Mouse (Mus musculus) G1E (cell line): Measurements from ENCODE around the gene Clec2d. TPM values are rescaled to one million over a fixed set of nuclear protein-coding genes. Genes with fewer than 3 reads are reported as not detected.

Experiments
- ATAC-seq: 2 replicates; pipeline ENCODE4 v1.8.0; 2016; ENCODE audit warnings: mild to moderate bottlenecking; ENCODE audit not compliant: insufficient number of reproducible peaks, poor library complexity, low FRiP score, severe bottlenecking; ENCODE audit errors: extremely low read depth
- DNase-seq: peaks from one replicate; pipeline ENCODE4 v3.0.0; 2012; ENCODE audit warnings: low spot score
- H3K27me3 ChIP-seq: 2 replicates; pipeline ENCODE4 v1.6.1; 2012; ENCODE audit warnings: mild to moderate bottlenecking, low read length, inconsistent platforms; ENCODE audit not compliant: insufficient read depth
- H3K36me3 ChIP-seq: replicated peaks from 2 replicates; pipeline ENCODE3; 2012; ENCODE audit warnings: mild to moderate bottlenecking, inconsistent platforms
- H3K4me1 ChIP-seq: 2 replicates; pipeline ENCODE4 v1.6.1; 2012; ENCODE audit warnings: low read depth, low read length, inconsistent platforms, mixed read lengths; ENCODE audit not compliant: insufficient read depth
- H3K4me3 ChIP-seq: 2 replicates; pipeline ENCODE4 v1.5.1; 2012; ENCODE audit warnings: low read depth, mild to moderate bottlenecking, inconsistent platforms, low read length, moderate library complexity, mixed read lengths
- H3K9me3 ChIP-seq: replicated peaks from 2 replicates; pipeline ENCODE4 v1.6.1; 2012; ENCODE audit warnings: inconsistent platforms
- CTCF ChIP-seq: IDR thresholded peaks from 2 replicates; pipeline ENCODE4 v1.5.1; 2012; ENCODE audit warnings: low read depth, low read length, inconsistent platforms, mixed read lengths
- GATA1 ChIP-seq: IDR thresholded peaks from 2 replicates; pipeline ENCODE4 v1.6.1; 2012; ENCODE audit warnings: borderline replicate concordance, low read length, inconsistent platforms, mixed read lengths
- GATA2 ChIP-seq: IDR thresholded peaks from 2 replicates; pipeline ENCODE4 v1.6.1; 2012; ENCODE audit warnings: low read depth, low read length, inconsistent platforms, borderline replicate concordance
- POLR2AphosphoS5 ChIP-seq: IDR thresholded peaks from 2 replicates; pipeline ENCODE4 v1.6.1; 2012; ENCODE audit warnings: low read depth, low read length, inconsistent platforms; ENCODE audit not compliant: insufficient replicate concordance
- TAL1 ChIP-seq: conservative IDR thresholded peaks from 2 replicates; pipeline ENCODE4 v1.6.1; 2012; ENCODE audit warnings: low read depth, low read length, inconsistent platforms, mixed read lengths
- polyA plus RNA-seq: library from polyadenylated mRNA; stranded (reverse); fragments of >175 nt; gene quantifications from 2 replicates; pipeline ENCODE4 v1.2.3, GENCODE M21; 2012
- total RNA-seq, 2 experiments: library from RNA; stranded (forward) in 1 of 2; stranded (reverse) in 1 of 2; fragments of 200-1000 nt in 1 of 2; fragments of >200 nt in 1 of 2; fragmentation: Nextera tagmentation in 1 of 2; gene quantifications; 2 replicates each; pipeline ENCODE4 v1.2.3; 2014 to 2017

Clec2d gene
- total RNA-seq (2014; fragmentation: Nextera tagmentation): not detected in 2 replicates
- 0.12 TPM in 1 of 2 replicates, not detected in the other for total RNA-seq (2017)
- not detected in 2 replicates for polyA plus RNA-seq

- no peak for TF ChIP-seq GATA2
- no peak for TF ChIP-seq CTCF
- TF ChIP-seq POLR2AphosphoS5: no peak
- no peak for TF ChIP-seq TAL1
- TF ChIP-seq GATA1: no peak
- H3K27me3 ChIP-seq: no peaks in the 10 kb centered on the region
Measured at GRCm38 (mm10) chr6:129180403-129181169, at the start of gene Clec2d. Clec2d (plus strand) TSS chr6:129180615.

DNA sequence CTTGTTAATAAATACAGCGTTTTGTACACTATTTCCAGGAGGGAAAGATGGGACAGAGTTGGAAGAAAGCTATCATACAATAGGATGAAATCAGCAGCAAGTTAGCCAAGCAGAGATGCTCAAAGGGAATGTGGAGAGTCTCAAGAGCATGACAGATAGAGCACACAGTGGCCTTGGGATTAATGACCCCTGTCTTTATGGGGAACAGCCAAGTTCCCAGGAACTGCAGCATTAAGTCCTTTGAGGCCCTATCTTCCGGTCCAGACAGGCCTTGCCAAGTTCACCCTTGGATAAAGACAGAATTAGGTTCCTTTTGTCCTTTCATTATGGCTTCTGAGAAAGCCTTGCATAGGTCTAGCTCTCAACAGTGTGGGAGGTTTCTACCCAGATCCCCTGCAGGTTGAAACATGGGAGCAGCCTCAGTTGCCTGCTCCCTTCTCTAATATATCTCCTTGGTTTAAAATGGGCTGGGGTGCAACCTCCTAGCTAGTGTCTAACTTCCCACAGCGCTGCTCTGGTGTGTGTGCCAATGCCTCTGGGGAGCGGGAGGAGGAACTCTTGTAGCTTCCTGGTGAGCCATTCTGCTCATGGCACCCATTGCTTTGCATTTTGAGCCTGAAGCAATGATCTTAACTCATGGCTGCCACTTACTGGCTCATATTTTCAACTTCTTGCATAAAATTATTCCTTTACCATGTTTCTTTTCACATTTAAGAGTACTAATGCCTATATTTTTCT, 47.6 kb upstream of the Clec2d start:
- no peak for DNase-seq
- H3K36me3 ChIP-seq: no peaks in the 10 kb centered on the region
- H3K9me3 ChIP-seq: peaks cover 8% of the 10 kb centered on the region
- TF ChIP-seq GATA2: no peak
- no peak for TF ChIP-seq CTCF
- H3K27me3 ChIP-seq: no peaks in the 10 kb centered on the region
- H3K4me1 ChIP-seq: no peaks in the 10 kb centered on the region
- H3K4me3 ChIP-seq: no peak overlapping the region
- no peak for ATAC-seq

More at GRCm38 (mm10) chr6:129180403-129181169, at the start of gene Clec2d:
- H3K9me3 ChIP-seq: peaks cover 3% of the 10 kb centered on the region; the same call in 1 of the 2 replicates
- ATAC-seq: peak; percentile 18; the same call in 1 of the 2 replicates
- no peak for DNase-seq
- H3K4me3 ChIP-seq: no peak within 1 kb of the TSS
- no peaks in the 10 kb centered on the region for H3K4me1 ChIP-seq
- H3K36me3 ChIP-seq: no peaks in the 10 kb centered on the region

DNA sequence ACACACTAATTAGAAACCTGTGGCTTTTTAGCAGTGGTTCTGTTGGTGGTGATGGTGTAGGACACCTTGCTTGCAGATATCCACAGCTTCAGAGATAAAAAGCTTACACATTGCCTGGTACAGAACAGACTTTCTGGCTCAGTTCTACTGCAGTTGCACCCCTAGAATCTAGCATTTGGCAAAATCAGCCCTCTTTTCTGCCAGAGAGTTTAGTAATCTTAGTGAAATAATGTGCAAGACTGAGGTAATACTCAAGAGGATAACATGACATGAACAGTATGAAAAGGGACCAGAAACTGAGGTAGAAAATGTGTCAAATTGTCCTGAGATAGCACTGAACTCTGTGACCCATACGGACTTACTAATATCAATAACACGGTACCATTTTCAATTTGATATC, 33.6 kb upstream of the Clec2d start:
- Histone ChIP-seq H3K4me3 (no peak overlapping the region), H3K27me3 (no peaks in the 10 kb centered on the region), H3K4me1 (no peaks in the 10 kb centered on the region), H3K9me3 (peaks cover 8% of the 10 kb centered on the region; the same call in 1 of the 2 replicates), H3K36me3 (no peaks in the 10 kb centered on the region)
- no peak for ATAC-seq
- no peak for DNase-seq
- no peak for TF ChIP-seq GATA2
- no peak for TF ChIP-seq POLR2AphosphoS5
- TF ChIP-seq CTCF: no peak
- TF ChIP-seq TAL1: no peak
- TF ChIP-seq GATA1: no peak

- Histone ChIP-seq H3K4me3 (no peak overlapping the region), H3K4me1 (no peaks in the 10 kb centered on the region), H3K27me3 (no peaks in the 10 kb centered on the region), H3K9me3 (peaks cover 3% of the 10 kb centered on the region), H3K36me3 (no peaks in the 10 kb centered on the region)
- no peak for TF ChIP-seq CTCF
- no peak for TF ChIP-seq GATA1
- no peak for TF ChIP-seq POLR2AphosphoS5
- TF ChIP-seq GATA2: no peak
- no peak for TF ChIP-seq TAL1
- no peak for DNase-seq
- no peak for ATAC-seq
Measured at GRCm38 (mm10) chr6:129160103-129160502, 20.3 kb upstream of the Clec2d start.

GRCm38 (mm10) chr6:129161136-129161535, 19.3 kb upstream of the Clec2d start:
- Histone ChIP-seq H3K36me3 (no peaks in the 10 kb centered on the region), H3K4me3 (no peak overlapping the region), H3K9me3 (peaks cover 3% of the 10 kb centered on the region), H3K27me3 (no peaks in the 10 kb centered on the region), H3K4me1 (no peaks in the 10 kb centered on the region)
- ATAC-seq (no peak), DNase-seq (no peak)
- TF ChIP-seq POLR2AphosphoS5: no peak
- TF ChIP-seq TAL1: no peak
- TF ChIP-seq CTCF: no peak
- TF ChIP-seq GATA2: no peak
- no peak for TF ChIP-seq GATA1

DNA sequence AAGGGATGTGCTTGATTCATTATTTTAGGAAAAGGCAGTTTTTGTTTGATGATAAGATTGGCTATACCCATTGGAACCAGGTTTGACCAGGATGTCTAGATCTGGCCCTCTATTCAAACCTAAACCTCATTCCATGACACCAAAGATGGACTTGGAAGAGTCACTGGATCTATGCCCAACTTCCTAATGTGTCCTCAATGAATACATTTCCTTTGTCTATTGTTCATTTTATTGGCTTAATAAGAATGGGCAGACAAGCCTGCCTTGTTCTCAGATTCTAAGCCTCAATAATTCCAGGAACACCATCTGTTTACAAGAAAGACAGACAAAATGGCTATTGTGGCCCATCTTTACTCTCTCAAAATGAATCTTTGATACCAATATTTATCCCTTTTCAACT, 18.5 kb upstream of the Clec2d start:
- no peak for ATAC-seq
- no peak for TF ChIP-seq GATA1
- TF ChIP-seq TAL1: no peak
- no peak for TF ChIP-seq CTCF
- no peak for TF ChIP-seq POLR2AphosphoS5
- no peak for TF ChIP-seq GATA2
- Histone ChIP-seq H3K9me3 (no peaks in the 10 kb centered on the region), H3K27me3 (no peaks in the 10 kb centered on the region), H3K36me3 (no peaks in the 10 kb centered on the region), H3K4me1 (no peaks in the 10 kb centered on the region), H3K4me3 (no peak overlapping the region)
- DNase-seq: no peak
